Mouse (Mus musculus): ENCODE measurements around the gene Ralgapb. TPM values are rescaled to one million over a fixed set of nuclear protein-coding genes. Genes with fewer than 3 reads are reported as not detected.

The Ralgapb gene
- 11.5 and 11.6 TPM in 2 replicates for polyA plus RNA-seq (2015; fragmentation: Nextera tagmentation; extraction: Ambion mirVana)

- H3K27ac ChIP-seq (ENCODE audit: low read depth, low read length) = peak within 1 kb of the TSS; percentile 94
- H3K9ac ChIP-seq (ENCODE audit: low read depth, low read length) = peak within 1 kb of the TSS; percentile 97
- H3K4me3 ChIP-seq (ENCODE audit: low read depth, low read length) = peak within 1 kb of the TSS; percentile 96
- H3K27me3 ChIP-seq (replicated peaks; ENCODE audit: control insufficient read depth, insufficient read depth, low read length) = no peaks in the 10 kb centered on the region
- H3K4me1 ChIP-seq (replicated peaks; ENCODE audit: control insufficient read depth, insufficient read depth, low read length) = peaks cover 9% of the 10 kb centered on the region; the same call in 1 of the 2 replicates
- no peaks in the 10 kb centered on the region for H3K36me3 ChIP-seq (ENCODE audit: control insufficient read depth, insufficient read depth)
- H3K9me3 ChIP-seq (ENCODE audit: control insufficient read depth) = no peaks in the 10 kb centered on the region
- peak; percentile 88 for ATAC-seq
- peak; percentile 80 for TF ChIP-seq CTCF (IDR thresholded peaks at IDR 0.05; ENCODE audit: low read depth)
- peak within 1 kb of the TSS; percentile 86 for H3K4me2 ChIP-seq (replicated peaks; ENCODE audit: low read depth)
- WGBS = under 1% methylated on average over 46 of the region's 46 CpGs
Observed at GRCm38 (mm10) chr2:158409595-158410021, at the start of gene Ralgapb. Gene Ralgapb, plus strand, starts transcription at chr2:158409848.

GRCm38 (mm10) chr2:158360873-158361677 is 48.6 kb upstream of the Ralgapb start:
- Histone ChIP-seq H3K36me3 (ENCODE audit: control insufficient read depth, insufficient read depth) (peaks cover 33% of the 10 kb centered on the region), H3K9me3 (ENCODE audit: control insufficient read depth) (no peaks in the 10 kb centered on the region), H3K27me3 (replicated peaks; ENCODE audit: control insufficient read depth, insufficient read depth, low read length) (no peaks in the 10 kb centered on the region), H3K9ac (ENCODE audit: low read depth, low read length) (peak overlapping the region; percentile 69), H3K4me1 (replicated peaks; ENCODE audit: control insufficient read depth, insufficient read depth, low read length) (no peaks in the 10 kb centered on the region), H3K4me2 (replicated peaks; ENCODE audit: low read depth) (peak overlapping the region; percentile 80), H3K4me3 (ENCODE audit: low read depth, low read length) (peak overlapping the region; percentile 52), H3K27ac (ENCODE audit: low read depth, low read length) (peak overlapping the region; percentile 57)
- WGBS = under 1% methylated on average over 41 of the region's 41 CpGs
- ATAC-seq = peak; percentile 82
- TF ChIP-seq CTCF (IDR thresholded peaks at IDR 0.05; ENCODE audit: low read depth) = peak; percentile 88

GRCm38 (mm10) chr2:158361678-158362320 is 47.8 kb upstream of the Ralgapb start:
- Histone ChIP-seq H3K4me3 (ENCODE audit: low read depth, low read length) (peak overlapping the region; percentile 52; the same call in 1 of the 2 replicates), H3K4me2 (replicated peaks; ENCODE audit: low read depth) (peak overlapping the region; percentile 80), H3K27me3 (replicated peaks; ENCODE audit: control insufficient read depth, insufficient read depth, low read length) (no peaks in the 10 kb centered on the region), H3K9me3 (ENCODE audit: control insufficient read depth) (no peaks in the 10 kb centered on the region), H3K9ac (ENCODE audit: low read depth, low read length) (no peak overlapping the region), H3K36me3 (ENCODE audit: control insufficient read depth, insufficient read depth) (peaks cover 25% of the 10 kb centered on the region), H3K27ac (ENCODE audit: low read depth, low read length) (no peak overlapping the region), H3K4me1 (replicated peaks; ENCODE audit: control insufficient read depth, insufficient read depth, low read length) (no peaks in the 10 kb centered on the region)
- no peak for ATAC-seq
- TF ChIP-seq CTCF (IDR thresholded peaks at IDR 0.05; ENCODE audit: low read depth) = peak; percentile 54
- WGBS = 35% methylated on average over 8 of the region's 8 CpGs

GRCm38 (mm10) chr2:158364175-158364574 is 45.5 kb upstream of the Ralgapb start:
- no peak overlapping the region for H3K4me3 ChIP-seq (ENCODE audit: low read depth, low read length)

GRCm38 (mm10) chr2:158365099-158365850 is 44.4 kb upstream of the Ralgapb start:
- H3K4me1 ChIP-seq (replicated peaks; ENCODE audit: control insufficient read depth, insufficient read depth, low read length) = no peaks in the 10 kb centered on the region
- whole genome bisulfite sequencing = 77% methylated on average over 12 of the region's 12 CpGs
- H3K36me3 ChIP-seq (ENCODE audit: control insufficient read depth, insufficient read depth) = no peaks in the 10 kb centered on the region
- no peak overlapping the region for H3K27ac ChIP-seq (ENCODE audit: low read depth, low read length)
- no peak for TF ChIP-seq CTCF (IDR thresholded peaks at IDR 0.05; ENCODE audit: low read depth)
- H3K4me2 ChIP-seq (replicated peaks; ENCODE audit: low read depth) = no peak overlapping the region
- H3K9me3 ChIP-seq (ENCODE audit: control insufficient read depth) = no peaks in the 10 kb centered on the region
- no peaks in the 10 kb centered on the region for H3K27me3 ChIP-seq (replicated peaks; ENCODE audit: control insufficient read depth, insufficient read depth, low read length)
- H3K9ac ChIP-seq (ENCODE audit: low read depth, low read length) = no peak overlapping the region
- ATAC-seq = no peak
- H3K4me3 ChIP-seq (ENCODE audit: low read depth, low read length) = no peak overlapping the region

More at GRCm38 (mm10) chr2:158364175-158364574, 45.5 kb upstream of the Ralgapb start:
- Histone ChIP-seq H3K4me2 (replicated peaks; ENCODE audit: low read depth) (no peak overlapping the region), H3K4me1 (replicated peaks; ENCODE audit: control insufficient read depth, insufficient read depth, low read length) (no peaks in the 10 kb centered on the region), H3K27me3 (replicated peaks; ENCODE audit: control insufficient read depth, insufficient read depth, low read length) (no peaks in the 10 kb centered on the region), H3K9ac (ENCODE audit: low read depth, low read length) (no peak overlapping the region), H3K9me3 (ENCODE audit: control insufficient read depth) (no peaks in the 10 kb centered on the region), H3K36me3 (ENCODE audit: control insufficient read depth, insufficient read depth) (peaks cover 2% of the 10 kb centered on the region; the same call in 1 of the 2 replicates), H3K27ac (ENCODE audit: low read depth, low read length) (no peak overlapping the region)
- no peak for ATAC-seq
- 55% methylated on average over 4 of the region's 4 CpGs for WGBS
- no peak for TF ChIP-seq CTCF (IDR thresholded peaks at IDR 0.05; ENCODE audit: low read depth)

GRCm38 (mm10) chr2:158367654-158368053 is 42.0 kb upstream of the Ralgapb start:
- H3K36me3 ChIP-seq (ENCODE audit: control insufficient read depth, insufficient read depth) = no peaks in the 10 kb centered on the region
- no peaks in the 10 kb centered on the region for H3K9me3 ChIP-seq (ENCODE audit: control insufficient read depth)
- ATAC-seq = no peak
- no peaks in the 10 kb centered on the region for H3K27me3 ChIP-seq (replicated peaks; ENCODE audit: control insufficient read depth, insufficient read depth, low read length)
- H3K4me3 ChIP-seq (ENCODE audit: low read depth, low read length) = no peak overlapping the region
- H3K4me2 ChIP-seq (replicated peaks; ENCODE audit: low read depth) = no peak overlapping the region
- no peak for TF ChIP-seq CTCF (IDR thresholded peaks at IDR 0.05; ENCODE audit: low read depth)
- H3K4me1 ChIP-seq (replicated peaks; ENCODE audit: control insufficient read depth, insufficient read depth, low read length) = no peaks in the 10 kb centered on the region
- no peak overlapping the region for H3K9ac ChIP-seq (ENCODE audit: low read depth, low read length)
- no peak overlapping the region for H3K27ac ChIP-seq (ENCODE audit: low read depth, low read length)
- WGBS = 76% methylated on average over 5 of the region's 5 CpGs
